Mouse (Mus musculus): ENCODE results near the gene Pcnp.

The Pcnp gene

DNA sequence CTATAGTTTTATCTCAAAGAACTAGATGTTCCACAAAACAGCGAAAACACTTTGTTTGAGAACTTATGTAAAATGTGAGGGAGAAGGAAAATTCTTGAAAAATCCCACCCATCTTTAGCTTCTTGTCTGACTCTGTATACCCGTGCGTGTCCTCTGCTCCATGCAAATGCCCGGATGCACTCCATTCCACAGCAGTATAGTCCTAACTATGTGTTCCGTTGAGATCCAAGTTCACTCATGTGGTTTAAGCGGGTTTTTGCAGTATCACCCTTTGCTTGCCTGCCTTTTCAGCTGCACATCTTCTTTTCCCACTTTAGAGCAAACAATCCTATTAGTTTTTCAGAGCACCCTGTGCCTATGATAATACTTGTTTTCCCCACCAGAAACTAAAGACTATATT lies 7.0 kb upstream of the Pcnp start:
- DNase-seq (ENCODE audit: low spot score), result no peak

DNA sequence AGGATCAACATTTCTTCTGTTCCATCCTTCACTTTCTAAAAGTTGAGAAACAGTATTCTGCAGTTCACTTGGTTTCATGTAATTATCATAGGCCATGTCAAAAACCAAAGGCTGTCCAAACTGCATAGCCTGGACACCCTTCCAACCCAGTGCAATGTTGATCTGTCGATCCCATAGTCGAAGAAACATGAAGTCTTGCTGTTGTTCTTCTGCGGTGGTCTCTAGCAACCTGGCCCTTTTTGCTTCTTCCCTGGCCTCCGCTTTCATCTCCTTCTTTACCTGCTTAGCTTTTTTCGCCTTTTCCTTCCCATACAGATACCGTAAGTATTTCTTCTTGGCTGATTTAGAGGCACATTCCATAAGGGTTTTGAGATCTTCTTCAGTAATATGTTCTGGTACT lies 5.0 kb upstream of the Pcnp start:
- no peak for DNase-seq (ENCODE audit: low spot score)

DNA sequence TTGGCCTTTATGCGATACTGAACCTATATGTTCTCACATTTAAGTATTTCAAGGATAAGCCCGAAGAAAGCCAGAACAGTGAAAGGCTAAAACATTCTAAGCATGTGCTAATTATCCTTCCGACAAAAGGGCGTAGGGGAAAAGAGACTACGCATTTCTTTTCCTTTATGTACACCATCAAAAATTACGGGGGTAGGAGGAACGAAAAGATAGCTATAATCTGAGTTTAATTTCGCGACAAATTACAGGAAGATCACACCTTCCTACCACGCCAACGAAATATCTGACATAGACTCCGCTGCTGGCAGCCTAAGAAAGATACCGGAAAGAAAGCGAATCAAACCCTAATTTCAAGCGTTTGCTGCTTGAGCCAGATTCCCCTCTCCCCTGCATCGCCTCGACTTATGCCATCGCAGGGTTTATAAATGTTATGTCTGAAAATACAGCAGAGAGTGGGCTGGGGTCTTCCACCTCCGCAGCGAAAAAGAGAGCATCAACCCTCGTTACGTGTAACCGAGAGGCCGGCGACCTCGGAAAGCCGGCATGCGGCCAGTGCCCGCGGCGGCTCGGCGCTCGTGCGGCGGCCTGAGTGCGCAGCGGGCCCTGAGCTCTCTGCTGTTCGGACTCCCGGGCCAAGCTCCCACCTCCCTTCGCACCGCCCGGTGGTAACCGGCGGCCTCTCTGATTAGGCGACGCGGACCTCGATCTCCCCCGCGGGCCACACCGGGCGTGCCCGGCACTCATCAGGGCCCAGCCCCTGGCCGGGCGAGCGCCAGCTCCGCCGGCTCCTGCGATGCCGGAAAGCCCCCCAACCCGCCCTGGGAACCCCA lies 602 bp downstream of the Pcnp start:
- DNase-seq (ENCODE audit: low spot score), result peak; percentile 51

DNA sequence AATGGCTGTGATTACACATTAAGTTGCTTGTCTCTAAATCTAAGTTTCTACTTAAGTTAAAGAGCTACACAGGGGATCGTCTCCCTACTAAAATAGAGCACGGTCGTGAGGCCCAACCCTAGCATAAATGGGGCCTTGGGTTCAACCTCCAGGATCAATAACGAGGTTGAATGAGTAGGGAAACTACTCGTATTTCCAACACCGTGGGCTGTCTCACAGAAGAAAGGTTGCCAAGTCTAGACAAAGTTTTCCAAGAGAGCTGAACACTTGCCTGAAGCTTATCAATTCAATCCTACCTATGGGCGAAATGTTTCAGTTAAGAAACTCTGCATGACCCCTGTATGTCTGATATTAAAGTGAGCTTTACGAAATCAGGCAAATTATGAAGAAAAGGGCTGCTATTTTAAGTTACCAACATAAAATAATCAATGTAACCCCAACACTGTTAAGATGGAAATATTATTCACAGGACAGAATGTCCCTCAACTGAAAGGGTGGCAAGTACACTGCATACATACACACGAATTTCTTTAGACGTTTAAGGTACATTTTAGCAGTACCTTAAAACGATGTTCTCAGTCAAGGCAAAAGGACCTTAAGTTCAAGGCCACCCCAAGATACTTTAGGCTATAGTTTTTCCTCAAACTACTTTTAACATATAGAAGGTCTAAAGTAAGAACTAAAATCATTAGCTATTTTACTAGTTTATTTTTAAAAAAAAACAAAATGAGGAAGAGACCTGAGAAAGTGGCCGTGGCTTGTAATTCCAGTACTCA lies 1.5 kb downstream of the Pcnp start:
- DNase-seq (ENCODE audit: low spot score), result no peak

DNA sequence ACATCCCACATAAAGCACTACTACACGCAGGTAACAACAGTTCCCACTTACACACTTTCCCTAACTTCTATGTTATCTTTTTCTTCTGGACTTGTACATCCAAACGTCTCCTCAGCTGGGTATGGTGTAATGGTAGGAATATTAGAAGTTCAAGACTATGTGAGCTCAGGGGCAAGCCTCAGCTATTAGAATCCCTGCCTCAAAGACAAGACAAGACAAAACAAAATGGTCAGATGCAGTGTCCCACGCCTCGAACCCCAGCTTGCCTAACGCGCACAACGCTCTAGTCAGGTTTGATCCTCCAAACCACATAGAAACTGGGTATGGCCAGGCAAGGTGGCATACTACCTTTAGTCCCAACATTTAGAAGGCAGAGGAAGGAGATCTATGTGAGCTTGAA lies 9.9 kb downstream of the Pcnp start:
- DNase-seq (ENCODE audit: low spot score), result no peak

DNA sequence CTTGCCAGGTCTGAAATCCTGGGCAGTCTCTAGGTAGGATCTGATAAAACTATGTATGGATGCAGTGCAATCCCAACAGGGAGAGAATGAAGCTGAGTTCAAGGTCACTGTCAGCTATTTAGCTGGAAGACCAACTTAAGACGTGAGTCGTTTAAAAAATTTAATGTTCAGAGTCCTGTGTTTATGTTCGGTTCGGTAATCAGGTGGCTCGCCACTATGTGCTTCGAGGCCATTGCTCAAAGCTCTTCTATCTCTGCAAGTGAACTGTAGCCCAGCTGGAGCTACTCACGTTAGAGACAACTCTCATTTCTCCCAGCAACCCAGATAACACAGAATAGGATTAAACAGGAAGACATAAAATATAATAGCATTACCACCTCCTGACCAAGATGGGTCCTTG lies 15.5 kb downstream of the Pcnp start:
- DNase-seq (ENCODE audit: low spot score), result no peak

DNA sequence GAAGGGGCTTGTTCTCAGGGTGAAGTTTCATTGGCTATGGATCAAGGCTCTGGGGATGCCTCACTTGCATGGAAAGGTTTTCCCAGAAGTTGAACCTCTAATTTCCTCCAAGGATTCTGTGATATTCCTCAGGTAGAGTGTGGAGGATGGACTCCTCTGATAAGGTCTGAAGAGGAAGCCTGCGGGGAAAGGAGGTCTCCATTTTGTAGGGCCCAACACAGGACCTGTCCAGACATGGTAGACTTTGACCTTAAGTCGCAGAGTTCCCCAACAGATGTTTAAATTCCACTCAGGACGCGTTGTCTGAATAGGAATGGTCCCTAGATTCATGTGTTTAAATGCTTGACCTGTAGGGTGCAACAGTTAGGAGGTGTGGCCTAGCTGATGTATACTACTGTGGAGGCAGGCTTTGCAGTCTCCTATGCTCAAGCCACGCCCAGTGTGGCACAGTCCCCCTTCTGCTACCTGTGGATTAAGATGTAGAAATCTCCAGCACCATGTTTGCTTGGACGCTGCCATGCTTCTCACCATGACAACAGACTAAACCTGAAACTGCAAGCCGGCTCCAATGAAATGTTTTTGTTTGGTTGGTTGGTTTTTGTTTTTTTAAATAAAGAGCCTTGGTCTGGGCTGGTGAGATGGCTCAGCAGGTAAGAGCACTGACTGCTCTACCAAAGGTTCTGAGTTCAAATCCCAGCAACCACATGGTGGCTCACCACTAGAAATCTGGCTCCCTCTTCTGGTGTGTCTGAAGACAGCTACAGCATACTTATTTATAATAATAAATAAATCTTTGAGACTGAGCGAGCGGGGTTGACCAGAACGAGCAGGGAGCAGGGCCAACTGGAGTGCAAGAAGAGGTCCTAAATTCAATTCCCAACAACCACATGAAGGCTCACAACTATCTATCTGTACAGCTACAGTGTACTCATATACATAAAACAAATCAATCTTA lies 16.5 kb downstream of the Pcnp start:
- no peak for DNase-seq (ENCODE audit: low spot score)

DNA sequence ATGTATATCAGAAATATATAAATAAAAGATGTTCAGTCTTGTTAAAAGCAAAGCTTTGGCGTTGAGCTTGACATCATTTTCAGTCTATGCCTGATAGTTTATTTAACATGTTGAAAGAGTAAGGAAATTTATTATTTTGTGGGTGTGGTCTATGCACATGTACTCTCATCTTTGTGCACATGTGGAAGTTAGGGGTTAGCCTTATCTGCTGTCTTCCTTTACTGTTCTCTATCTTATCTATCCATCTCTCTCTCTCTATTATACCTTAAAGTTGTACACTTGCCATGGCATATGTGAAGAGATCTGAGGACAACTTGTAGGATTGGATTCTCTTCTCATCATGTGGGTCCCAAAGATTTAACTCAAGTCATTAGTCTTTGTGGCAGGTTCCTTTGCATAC lies 20.7 kb downstream of the Pcnp start:
- no peak for DNase-seq (ENCODE audit: low spot score)

DNA sequence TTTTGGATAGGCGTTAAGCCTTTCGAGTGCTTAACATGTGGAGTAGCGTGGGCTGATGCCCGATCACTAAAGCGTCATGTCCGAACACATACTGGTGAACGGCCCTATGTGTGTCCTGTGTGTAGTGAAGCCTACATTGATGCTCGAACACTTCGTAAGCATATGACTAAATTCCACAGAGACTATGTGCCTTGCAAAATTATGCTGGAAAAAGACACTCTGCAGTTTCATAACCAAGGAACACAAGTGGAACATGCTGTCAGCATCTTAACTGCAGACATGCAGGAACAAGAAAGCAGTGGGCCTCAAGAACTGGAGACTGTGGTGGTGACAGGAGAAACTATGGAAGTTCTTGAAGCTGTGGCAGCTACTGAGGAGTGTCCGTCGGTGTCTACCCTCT lies 22.7 kb downstream of the Pcnp start:
- no peak for DNase-seq (ENCODE audit: low spot score)

DNA sequence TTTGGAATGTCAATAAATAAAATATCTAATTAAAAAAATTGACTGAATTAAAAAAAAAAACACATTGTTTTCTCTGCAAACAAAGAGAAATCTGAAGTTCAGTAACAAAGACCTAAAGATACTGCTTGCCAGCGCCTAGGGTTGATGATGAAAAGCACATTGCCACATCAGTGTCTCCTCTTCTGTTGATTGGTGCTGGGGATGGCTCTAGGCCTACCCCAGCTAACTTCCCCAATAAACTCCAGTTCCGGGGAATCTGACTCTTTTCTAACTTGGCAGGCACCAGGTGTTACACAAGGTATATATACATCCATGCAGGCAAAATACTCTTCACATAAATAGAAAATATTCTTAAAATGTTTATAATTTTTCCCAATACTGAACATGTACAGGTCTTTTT lies 35.3 kb downstream of the Pcnp start:
- no peak for DNase-seq (ENCODE audit: low spot score)

DNA sequence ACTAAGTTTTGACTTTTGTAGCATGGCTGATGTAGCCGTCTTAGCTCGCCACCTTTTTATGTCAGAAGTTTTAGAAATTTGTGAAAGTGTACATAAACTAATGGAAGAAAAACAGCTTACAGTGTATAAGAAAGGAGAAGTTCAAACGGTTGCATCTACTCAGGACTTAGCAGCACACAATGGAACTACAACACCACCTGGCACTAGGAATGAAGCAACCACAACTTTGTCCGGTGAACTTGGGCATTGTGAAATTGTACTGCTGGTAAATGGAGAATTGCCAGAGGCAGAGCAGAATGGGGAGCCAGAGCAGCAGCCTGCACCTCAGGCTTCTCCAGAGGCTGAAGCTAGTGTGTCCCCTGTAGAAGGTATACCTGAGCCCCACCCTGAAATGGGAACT lies 39.2 kb downstream of the Pcnp start:
- no peak for DNase-seq (ENCODE audit: low spot score)

DNA sequence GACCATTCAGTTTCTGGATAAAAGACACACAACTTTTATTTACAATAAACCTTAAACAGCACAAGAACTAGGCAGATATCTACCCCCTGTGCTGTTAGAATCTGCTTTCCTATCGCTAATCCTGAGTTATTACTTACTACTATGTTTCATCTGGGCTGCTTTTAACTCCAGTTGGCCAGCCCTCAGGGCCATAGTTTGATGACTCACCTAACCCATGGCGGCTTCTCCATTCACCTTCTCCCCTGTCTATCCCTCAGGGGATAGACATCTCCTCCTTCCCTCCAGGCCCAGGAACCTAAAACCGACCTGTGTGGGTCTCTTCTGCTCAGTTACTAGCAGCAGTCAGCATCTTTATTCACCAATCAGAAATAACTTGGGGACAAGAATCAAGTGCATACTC lies 43.5 kb downstream of the Pcnp start:
- no peak for DNase-seq (ENCODE audit: low spot score)

DNA sequence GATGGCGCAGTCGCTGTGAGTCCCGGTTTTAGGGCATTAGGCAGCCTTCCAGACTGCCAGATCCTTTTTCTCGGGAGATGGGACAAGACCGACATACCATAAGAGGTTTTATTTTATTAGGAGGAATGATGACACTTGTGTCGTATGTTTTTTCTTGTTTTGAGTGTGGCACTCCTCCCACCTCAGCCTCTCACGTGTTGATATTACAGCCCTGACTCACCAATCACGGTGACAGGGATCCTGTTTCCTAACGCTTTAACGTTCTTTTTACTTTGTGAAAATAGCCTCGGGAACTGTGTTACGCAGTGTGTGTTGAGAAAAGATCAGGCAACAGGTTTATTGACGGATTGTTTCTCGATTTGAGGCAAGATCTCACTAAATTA lies 54.6 kb downstream of the Pcnp start:
- DNase-seq (ENCODE audit: low spot score), result peak; percentile 38

DNA sequence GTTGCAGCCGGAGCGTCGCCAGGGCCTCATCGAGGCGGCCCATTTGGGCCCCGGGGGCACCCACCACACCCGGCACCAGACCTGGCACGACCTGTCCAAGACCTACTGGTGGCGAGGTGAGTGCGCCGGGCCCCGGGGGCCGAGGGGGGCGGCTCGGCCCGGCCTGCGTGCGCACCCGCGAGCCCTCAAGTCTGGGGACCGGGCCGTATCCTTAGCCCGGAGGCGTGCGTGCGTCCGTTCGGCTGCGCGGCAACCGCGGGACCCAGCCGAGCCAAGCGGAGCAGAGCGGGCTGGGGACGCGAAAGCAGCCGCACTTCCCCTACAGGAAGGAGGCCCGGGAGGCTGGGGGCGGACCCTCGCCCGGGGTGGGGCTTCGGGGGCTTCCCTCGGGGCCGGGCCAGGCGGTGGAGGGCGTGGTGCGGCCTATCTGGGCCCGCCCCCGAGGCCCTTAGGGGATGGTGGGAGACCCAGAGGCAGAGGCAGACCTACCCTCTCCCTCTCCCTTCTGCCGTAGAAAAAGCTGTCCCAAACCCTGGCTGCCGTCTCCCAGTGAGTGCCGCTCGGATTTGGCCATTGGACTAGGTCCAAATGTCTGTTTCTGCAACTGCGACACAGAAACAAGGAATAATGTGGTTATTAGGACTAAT lies 55.2 kb downstream of the Pcnp start:
- DNase-seq (ENCODE audit: low spot score), result peak; percentile 91

DNA sequence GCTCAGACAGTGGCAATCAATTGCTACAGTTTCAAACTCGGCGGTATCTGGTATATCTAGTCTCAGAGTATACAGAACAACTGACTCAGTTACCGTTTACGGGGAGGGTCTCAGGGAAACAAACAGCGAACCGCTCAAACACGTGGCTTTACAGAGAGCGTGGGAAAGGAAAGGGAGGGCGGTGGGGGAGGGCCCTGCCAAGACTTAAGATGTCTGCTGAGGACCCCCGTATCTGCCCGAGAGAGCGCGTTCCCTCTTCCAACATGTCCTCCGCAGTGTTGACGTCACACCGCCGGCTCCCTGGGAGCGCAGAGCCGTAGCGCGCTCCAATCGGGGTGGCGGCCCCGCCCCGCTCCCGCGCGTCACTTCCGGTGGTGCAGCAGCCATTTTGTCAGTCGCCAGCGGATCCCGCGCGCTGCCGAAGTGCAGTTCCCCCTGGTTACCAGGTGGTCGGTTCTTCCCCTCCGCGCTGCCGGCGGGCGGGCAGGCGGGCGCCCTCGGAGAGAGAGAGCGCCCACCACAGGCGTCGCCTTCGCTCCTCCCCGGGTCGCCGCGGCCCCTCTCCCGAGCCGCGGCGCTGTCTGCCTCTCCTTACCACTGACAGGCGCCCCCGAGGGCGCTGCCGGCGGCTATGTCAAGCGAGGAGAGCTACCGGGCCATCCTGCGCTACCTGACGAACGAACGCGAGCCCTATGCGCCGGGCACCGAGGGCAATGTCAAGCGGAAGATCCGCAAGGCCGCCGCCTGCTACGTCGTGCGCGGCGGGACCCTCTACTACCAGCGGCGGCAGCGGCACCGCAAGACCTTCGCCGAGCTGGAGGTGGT lies 55.9 kb downstream of the Pcnp start, which contains the start of gene Zbtb11:
Gene Zbtb11, plus strand, starts transcription at position 453 of the 825 bp plus-strand sequence.
- DNase-seq (ENCODE audit: low spot score), result peak; percentile 99

DNA sequence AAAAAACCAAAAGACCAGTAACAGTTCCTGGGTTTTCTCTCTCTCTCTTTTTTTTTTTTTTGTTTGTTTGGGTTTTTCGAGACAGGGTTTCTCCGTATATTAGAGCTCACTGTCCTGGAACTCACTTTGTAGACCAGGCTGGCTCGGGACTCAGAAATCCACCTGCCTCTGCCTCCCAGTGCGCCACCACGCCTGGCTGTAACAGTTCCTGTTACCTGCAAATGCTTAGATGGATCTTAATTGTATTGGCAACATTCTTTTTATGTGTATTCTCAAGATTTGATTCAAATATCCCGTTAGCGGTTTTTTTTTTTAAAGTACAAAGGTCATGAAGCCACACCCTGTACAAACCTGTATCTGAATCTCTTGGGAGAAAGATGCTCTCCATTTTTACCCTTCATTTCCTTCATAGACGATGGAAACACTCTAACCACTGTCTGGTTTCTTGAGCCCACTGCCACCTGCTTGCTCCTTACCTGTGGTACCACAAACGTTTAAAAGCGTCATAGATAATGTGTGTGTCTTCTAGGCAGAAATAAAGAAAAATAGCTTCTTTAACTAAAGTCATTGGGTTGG lies 56.8 kb downstream of the Pcnp start:
- peak; percentile 14 for DNase-seq (ENCODE audit: low spot score)

DNA sequence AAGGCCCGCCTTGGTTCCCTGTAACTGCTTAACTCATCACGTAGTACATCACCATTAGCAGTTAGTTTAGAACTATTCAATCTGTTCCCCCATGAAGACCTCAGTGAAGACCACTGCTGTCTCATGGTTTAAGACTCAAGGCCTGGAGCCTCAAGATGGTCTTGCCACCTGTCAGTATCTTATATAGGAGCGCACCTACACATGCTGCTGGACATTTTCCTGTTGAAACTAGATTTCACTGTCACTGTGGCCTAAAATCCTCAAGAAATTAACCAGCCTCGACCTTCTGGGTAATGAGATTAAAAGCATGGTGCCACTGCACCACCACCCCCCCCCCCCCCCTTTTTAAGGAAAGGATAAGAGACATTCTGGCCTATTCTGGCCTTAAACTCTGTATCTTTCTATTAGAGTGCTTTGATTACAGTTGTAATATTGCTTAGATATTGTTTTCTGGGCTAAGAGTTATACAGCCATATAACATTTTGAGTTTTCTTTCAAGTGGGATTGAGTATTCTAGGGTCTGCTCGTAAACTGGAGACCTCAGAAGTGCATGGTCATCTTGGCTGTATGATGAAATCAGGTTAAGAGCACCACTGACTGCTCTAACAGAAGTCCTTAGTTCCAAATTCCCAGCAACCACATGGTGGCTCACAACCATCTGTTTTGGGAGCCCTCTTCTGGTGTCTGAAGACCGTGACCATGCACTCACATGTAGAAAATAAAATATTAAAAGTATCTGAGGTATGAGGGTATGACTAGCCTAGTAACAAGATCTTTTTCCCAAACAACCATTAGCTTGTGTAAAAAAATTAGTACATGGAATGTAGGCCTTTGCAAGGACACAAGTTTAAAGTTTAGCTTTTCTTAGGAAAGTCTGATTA lies 57.6 kb downstream of the Pcnp start:
- DNase-seq (ENCODE audit: low spot score), result no peak

DNA sequence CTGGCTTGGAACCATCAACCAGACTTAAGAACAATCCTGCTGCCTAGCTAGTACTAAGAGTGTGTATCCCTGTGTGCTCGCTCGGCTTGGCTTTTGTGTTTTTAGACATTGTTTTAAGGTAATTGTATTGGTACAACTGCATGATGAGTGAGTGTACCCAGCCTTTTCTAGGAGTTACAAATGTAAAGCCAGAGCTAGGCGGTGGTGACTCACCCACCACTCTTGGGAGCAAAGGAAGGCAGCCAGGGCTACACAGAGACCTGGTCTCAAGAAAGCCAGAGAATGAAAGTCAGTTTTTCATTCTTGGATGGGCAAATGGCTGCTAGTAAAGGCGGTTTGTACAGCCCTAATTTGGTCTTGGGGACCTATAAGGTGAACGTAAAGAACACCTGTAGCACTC lies 59.1 kb downstream of the Pcnp start:
- DNase-seq (ENCODE audit: low spot score), result no peak

DNA sequence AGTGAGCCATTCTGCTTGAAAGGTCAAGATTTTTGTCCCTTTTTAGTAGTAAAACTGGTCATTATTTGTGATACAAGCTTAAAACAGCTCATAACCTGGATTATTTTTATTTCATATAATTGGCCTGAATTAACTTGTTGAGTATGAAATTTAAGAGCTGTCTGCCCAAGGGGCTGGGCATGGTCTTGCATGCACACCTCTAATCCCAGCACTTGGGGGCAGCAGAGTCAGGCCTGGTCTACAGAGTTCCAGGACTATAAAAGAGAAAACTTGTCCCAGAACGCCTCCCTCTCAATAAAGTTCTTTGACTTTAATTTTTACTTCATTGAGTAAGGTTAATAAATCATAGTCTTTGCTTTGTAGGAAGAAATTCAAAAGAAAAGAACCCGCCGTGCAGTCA lies 60.4 kb downstream of the Pcnp start:
- DNase-seq (ENCODE audit: low spot score), result peak; percentile 72

DNA sequence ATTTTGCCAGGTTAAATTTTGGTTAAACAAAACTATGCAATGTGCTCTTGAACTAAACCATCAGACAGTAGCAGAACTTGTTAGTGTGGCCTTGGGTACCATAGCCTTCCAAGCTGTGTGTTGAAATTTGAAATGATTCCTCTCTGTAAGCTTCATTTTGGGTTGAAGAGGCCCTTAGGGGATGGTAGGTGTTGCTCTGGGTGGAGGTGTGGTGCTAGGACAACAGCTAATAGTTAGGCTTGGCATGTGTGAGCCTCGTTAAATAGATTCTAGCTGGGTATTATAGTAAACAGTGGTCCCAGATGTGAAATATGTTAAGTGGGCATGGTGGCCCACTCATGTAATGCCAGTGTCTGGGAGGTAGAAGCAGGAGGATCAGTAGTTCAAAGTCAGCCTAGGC lies 62.3 kb downstream of the Pcnp start:
- DNase-seq (ENCODE audit: low spot score), result peak; percentile 12

Measured in embryo, embryonic 10.5 days (tissue).